Mouse (Mus musculus): ENCODE measurements around the gene Cntnap1. TPM values are rescaled to one million over a fixed set of nuclear protein-coding genes. Genes with fewer than 3 reads are reported as not detected.
"Not testable (repeated sequence)": the region's sequence is repeated elsewhere in the genome, so short reads cannot be mapped to it uniquely, and the experiment has no call there.

Gene Cntnap1
- polyA plus RNA-seq (2012; rRNA removed), result 89.5 and 92.4 TPM in 2 replicates

DNA sequence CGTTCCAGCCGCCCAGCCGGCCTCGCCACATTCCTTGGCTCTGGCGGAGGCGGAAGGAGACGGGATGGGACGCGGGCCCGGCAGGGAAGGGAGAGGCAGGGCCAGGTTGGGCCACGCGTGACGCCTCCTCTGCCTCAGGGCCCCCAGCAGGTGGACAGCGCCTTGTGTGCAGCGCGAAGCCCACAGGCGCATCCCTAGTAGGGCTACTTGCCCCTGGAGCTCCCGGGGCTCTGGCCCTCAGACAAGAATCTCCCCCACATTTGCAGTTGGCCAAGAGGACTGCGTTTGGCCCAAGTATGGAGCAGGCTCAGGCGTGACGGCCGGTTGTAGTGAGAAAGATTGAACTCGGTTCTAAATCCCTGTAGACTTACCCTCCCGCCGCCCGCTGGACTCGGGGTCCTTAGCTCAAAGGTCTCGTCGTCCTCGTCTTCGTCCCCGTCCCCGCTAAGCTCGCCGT lies at the start of gene Cntnap1:
Gene Cntnap1, plus strand, starts transcription at position 170 of the 457 bp plus-strand sequence.
- TF ChIP-seq CTCF (IDR thresholded peaks at IDR 0.05; ENCODE audit: extremely low read depth, insufficient read depth, low read length) (no peak), POLR2A (IDR thresholded peaks at IDR 0.05; ENCODE audit: extremely low read depth, insufficient read depth, low read length) (no peak)
- Histone ChIP-seq H3K4me3 (ENCODE audit: insufficient read depth, low read length) (peak within 1 kb of the TSS; percentile 68), H3K4me1 (ENCODE audit: control insufficient read depth, insufficient read depth, low read length) (peaks cover 5% of the 10 kb centered on the region), H3K27ac (ENCODE audit: insufficient read depth, low read length) (peak within 1 kb of the TSS; percentile 41)

DNA sequence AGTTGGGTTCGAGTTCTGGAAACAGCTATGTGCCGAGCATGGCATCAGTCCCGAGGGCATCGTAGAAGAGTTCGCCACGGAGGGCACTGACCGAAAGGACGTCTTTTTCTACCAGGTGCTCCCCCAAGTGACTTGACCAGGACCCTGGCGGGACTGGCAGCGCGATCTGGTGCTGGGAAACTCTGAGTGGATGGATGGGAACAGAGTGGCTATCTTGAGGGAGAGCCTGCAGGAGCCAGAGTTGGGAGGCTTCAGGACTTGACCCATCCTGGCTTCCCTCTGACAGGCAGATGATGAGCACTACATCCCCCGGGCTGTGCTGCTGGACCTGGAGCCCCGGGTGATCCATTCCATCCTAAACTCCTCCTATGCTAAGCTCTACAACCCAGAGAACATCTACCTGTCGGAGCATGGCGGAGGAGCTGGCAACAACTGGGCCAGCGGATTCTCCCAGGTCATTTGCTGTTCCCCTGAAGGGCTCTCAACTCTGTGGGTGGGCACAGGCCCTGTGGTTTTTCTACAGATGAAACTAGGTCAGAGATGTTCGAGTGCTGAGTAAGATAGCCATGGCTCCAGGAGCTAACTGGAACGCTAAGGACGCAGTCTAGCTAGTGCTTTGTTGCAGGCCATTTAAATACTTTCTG lies 49.7 kb upstream of the Cntnap1 start:
- peaks cover 4% of the 10 kb centered on the region; the same call in 1 of the 2 replicates for H3K4me1 ChIP-seq (ENCODE audit: control insufficient read depth, insufficient read depth, low read length)
- 0 out of 2 replicates have a peak overlapping the region, but pooled peaks have one; percentile 3 for H3K27ac ChIP-seq (ENCODE audit: insufficient read depth, low read length)
- peak overlapping the region; percentile 52 for H3K4me3 ChIP-seq (ENCODE audit: insufficient read depth, low read length)
- TF ChIP-seq CTCF (IDR thresholded peaks at IDR 0.05; ENCODE audit: extremely low read depth, insufficient read depth, low read length) (no peak), POLR2A (IDR thresholded peaks at IDR 0.05; ENCODE audit: extremely low read depth, insufficient read depth, low read length) (no peak)

DNA sequence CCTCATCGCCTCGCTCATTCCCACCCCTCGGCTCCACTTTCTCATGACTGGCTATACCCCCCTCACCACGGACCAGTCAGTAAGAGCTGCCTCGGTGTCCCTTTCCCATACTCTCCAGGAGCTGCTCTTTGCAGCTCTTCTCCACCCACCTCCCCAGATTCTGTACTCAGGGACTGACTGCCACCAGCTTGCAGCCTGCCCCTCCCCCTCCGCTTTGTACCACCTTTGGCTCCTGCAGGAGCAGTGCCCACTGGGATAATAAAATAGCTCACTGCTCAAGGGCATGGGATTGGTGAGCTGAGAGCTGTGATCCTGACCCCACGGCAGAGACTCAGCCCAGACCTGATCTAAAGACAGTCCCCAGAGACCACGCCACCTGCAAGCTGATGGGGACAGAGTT lies 45.8 kb upstream of the Cntnap1 start:
- not testable (repeated sequence) for H3K4me1 ChIP-seq (ENCODE audit: control insufficient read depth, insufficient read depth, low read length); H3K27ac ChIP-seq (ENCODE audit: insufficient read depth, low read length); H3K4me3 ChIP-seq (ENCODE audit: insufficient read depth, low read length)

DNA sequence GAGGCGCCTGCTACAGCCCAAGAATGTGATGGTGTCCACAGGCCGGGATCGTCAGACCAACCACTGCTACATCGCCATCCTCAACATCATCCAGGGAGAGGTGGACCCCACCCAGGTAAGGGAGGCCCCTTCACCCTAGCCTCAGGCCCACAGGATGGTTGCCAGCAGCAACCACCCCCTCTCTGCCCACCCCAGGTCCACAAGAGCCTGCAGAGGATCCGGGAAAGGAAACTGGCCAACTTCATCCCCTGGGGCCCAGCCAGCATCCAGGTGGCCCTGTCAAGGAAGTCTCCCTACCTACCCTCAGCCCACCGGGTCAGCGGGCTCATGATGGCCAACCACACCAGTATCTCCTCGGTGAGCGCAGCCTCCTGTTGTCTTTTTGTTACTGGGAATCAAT lies 45.3 kb upstream of the Cntnap1 start:
- H3K27ac ChIP-seq (ENCODE audit: insufficient read depth, low read length); H3K4me3 ChIP-seq (ENCODE audit: insufficient read depth, low read length); H3K4me1 ChIP-seq (ENCODE audit: control insufficient read depth, insufficient read depth, low read length): not testable (repeated sequence)

DNA sequence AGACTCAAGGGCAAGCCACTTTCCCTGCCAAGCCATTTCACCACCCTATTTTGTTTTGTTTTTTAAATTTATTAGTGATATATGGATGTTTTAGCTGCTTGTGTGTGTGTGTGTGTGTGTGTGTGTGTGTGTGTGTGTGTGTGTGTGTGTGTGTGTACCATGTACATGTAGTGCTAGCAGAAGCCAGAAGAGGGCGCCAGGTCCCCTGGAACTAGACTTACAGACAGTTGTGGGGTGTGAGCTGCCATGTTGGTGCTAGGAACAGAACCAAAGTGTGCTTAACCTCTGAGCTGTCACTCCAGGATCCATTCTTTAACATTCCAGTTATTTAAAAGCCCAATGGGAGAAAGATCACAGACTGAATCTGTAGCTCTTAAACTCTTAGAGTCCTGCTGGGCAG lies 43.2 kb upstream of the Cntnap1 start:
- 0 out of 2 replicates have a peak, but pooled peaks cover 2% of the 10 kb centered on the region for H3K4me1 ChIP-seq (ENCODE audit: control insufficient read depth, insufficient read depth, low read length)
- H3K4me3 ChIP-seq (ENCODE audit: insufficient read depth, low read length), result no peak overlapping the region
- TF ChIP-seq CTCF (IDR thresholded peaks at IDR 0.05; ENCODE audit: extremely low read depth, insufficient read depth, low read length) (no peak), POLR2A (IDR thresholded peaks at IDR 0.05; ENCODE audit: extremely low read depth, insufficient read depth, low read length) (no peak)
- H3K27ac ChIP-seq (ENCODE audit: insufficient read depth, low read length), result no peak overlapping the region

DNA sequence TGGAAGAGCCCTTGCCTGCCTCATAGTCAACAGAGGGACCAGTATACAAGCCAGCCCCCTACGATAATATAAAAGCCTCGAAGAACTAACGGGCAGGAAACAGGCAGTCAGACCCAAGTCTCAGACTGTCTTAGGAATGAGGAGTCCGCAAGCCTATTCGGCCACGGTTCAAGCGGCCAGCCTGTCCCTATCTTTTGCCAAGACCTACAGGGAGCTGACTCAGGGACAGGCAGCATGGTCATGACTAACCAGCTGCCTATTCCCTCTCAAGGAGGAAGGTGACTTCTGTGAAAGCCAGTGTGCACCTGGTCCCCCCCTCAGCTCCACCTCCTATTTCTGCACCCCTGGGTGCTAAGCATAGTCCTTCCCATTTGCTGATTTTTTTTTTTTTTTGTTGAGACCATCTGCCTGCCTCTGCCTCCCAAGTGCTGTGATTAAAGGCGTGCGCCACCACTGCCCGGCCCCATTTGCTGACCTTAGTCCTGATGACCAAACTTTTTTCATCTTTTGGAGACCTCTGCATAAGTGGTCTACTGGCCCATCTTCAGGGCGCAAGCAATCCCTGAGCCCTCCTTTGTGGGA lies 41.2 kb upstream of the Cntnap1 start:
- no peak overlapping the region for H3K4me3 ChIP-seq (ENCODE audit: insufficient read depth, low read length)
- H3K4me1 ChIP-seq (ENCODE audit: control insufficient read depth, insufficient read depth, low read length), result 0 out of 2 replicates have a peak, but pooled peaks cover 2% of the 10 kb centered on the region
- TF ChIP-seq CTCF (IDR thresholded peaks at IDR 0.05; ENCODE audit: extremely low read depth, insufficient read depth, low read length) (no peak), POLR2A (IDR thresholded peaks at IDR 0.05; ENCODE audit: extremely low read depth, insufficient read depth, low read length) (no peak)
- no peak overlapping the region for H3K27ac ChIP-seq (ENCODE audit: insufficient read depth, low read length)

DNA sequence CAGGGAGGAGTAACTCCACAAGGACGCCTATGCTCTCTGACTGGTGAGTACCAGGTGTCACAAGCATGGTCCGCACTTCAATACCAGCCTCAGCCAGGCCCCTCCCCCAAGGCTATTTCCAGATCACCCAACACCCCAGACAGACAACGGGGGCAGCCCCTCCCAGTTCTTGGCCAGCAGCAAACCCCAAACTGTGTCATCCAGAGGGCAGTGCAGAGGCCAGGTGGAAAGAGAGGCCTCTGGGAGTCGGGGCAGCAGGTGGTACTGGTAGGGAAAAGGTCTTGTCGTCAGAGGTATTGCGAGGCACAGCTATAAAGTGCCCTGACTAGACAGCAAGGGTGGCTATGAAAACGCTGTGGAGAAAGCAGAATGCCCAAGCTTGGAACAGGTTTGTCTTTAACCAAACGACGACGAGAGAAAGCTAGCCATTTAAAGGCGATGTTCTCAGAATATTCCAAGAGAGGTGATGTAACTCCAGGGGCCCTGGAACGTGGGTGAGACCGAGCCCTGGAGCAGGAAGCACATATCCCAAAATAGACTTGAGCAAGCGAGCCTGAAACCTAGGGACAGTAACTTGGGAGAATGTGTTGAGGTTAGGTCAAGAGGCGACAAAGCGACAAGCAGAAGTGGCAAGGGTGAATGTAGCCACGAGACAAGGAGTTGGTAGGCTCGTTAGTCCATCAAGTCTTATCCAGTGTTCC lies 40.1 kb upstream of the Cntnap1 start:
- H3K4me3 ChIP-seq (ENCODE audit: insufficient read depth, low read length), result no peak overlapping the region
- no peak overlapping the region for H3K27ac ChIP-seq (ENCODE audit: insufficient read depth, low read length)
- TF ChIP-seq CTCF (IDR thresholded peaks at IDR 0.05; ENCODE audit: extremely low read depth, insufficient read depth, low read length), result no peak
- H3K4me1 ChIP-seq (ENCODE audit: control insufficient read depth, insufficient read depth, low read length), result 0 out of 2 replicates have a peak, but pooled peaks cover 2% of the 10 kb centered on the region

DNA sequence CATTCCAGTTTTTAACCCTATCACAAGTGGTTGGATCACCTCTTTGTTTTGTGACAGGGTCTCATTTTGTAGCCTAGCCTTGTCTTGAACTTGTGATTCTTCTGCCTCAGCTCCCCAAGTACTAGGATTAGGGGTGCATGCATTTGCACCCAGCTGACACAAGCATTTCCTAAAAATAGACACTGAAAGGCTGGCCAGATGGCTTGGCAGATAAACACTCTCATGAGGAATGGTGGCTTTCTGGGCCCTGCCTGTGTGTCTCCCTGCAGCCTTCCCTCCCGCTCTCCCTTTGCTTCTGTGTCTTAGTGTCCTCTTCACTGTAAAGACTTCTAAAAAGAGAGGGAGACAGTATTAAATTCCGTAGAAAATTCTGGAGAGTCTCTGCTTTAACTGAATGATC lies 39.1 kb upstream of the Cntnap1 start:
- Histone ChIP-seq H3K4me1 (ENCODE audit: control insufficient read depth, insufficient read depth, low read length) (0 out of 2 replicates have a peak, but pooled peaks cover 2% of the 10 kb centered on the region), H3K27ac (ENCODE audit: insufficient read depth, low read length) (no peak overlapping the region), H3K4me3 (ENCODE audit: insufficient read depth, low read length) (no peak overlapping the region)
- TF ChIP-seq CTCF (IDR thresholded peaks at IDR 0.05; ENCODE audit: extremely low read depth, insufficient read depth, low read length), result no peak
- TF ChIP-seq POLR2A (IDR thresholded peaks at IDR 0.05; ENCODE audit: extremely low read depth, insufficient read depth, low read length), result no peak

DNA sequence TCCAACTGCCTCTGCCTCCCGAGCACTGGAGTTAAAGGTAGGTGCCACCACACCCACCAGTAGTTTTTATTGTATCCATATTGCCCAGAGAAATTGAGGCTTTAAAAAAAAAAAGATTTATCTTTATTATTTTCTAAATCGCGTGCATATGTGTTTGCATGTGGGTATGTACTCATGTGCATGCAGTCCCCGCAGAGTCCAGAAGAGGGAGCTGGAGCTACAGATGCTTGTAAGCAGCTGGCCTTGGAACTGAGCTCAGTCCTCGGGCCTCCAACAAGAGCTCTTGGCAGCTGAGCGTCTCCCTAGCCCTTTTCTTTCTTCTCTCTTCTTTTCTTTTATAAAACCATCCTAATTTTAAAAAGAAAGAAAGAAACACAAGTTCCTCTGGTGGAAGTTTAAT lies 38.6 kb upstream of the Cntnap1 start:
- H3K4me3 ChIP-seq (ENCODE audit: insufficient read depth, low read length), result no peak overlapping the region
- TF ChIP-seq CTCF (IDR thresholded peaks at IDR 0.05; ENCODE audit: extremely low read depth, insufficient read depth, low read length) (peak; percentile 13; the same call in 1 of the 2 replicates), POLR2A (IDR thresholded peaks at IDR 0.05; ENCODE audit: extremely low read depth, insufficient read depth, low read length) (no peak)
- no peak overlapping the region for H3K27ac ChIP-seq (ENCODE audit: insufficient read depth, low read length)
- H3K4me1 ChIP-seq (ENCODE audit: control insufficient read depth, insufficient read depth, low read length), result 0 out of 2 replicates have a peak, but pooled peaks cover 2% of the 10 kb centered on the region

DNA sequence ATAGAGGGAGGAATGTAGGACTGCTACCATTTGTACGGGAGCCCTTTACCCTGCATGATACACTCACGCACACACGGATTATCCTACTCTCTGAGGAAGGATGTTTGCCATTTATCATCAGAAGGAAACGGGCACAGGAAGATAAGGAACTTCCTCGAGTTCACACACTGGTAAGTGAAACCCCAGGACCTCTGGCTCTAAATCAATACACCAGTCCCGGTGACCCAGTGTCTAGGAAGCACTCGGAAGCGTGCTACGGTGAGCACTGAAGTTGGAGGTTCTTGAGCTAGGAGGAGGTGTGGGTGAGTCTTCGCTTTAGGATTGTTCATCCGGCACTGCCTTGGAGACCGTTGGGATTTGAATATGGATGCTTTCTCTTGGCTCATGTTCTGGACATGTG lies 37.3 kb upstream of the Cntnap1 start:
- H3K4me3 ChIP-seq (ENCODE audit: insufficient read depth, low read length), result no peak overlapping the region
- 0 out of 2 replicates have a peak, but pooled peaks cover 2% of the 10 kb centered on the region for H3K4me1 ChIP-seq (ENCODE audit: control insufficient read depth, insufficient read depth, low read length)
- TF ChIP-seq POLR2A (IDR thresholded peaks at IDR 0.05; ENCODE audit: extremely low read depth, insufficient read depth, low read length), result no peak
- no peak for TF ChIP-seq CTCF (IDR thresholded peaks at IDR 0.05; ENCODE audit: extremely low read depth, insufficient read depth, low read length)
- H3K27ac ChIP-seq (ENCODE audit: insufficient read depth, low read length), result no peak overlapping the region
